Mouse (Mus musculus): Measurements from ENCODE around the gene Nop16. TPM values are rescaled to one million over a fixed set of nuclear protein-coding genes. Genes with fewer than 3 reads are reported as not detected.

Nop16 gene
- polyA plus RNA-seq, 1 experiment, result 16.1 TPM

DNA sequence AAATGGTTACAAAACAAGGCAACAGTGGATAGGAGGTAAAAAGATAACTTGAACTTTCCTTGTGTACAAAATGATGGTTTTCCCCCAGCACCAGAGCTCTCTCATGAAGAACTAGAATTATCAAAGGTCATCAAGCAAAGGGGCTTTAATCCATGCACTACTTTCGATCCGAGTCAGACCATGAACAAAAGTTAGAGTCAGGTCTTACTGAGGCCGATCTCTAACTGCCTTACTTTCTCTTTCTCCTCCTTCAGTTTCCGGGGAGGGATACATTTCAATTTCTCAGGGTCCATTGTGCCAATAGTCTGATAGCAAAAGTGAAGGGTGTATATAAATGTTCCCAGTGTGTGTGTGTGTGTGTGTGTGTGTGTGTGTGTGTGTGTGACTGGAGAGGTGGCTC lies 17.3 kb downstream of the Nop16 start:
- H3K27ac ChIP-seq (ENCODE audit: control insufficient read depth, insufficient read depth, low read depth, low read length, poor library complexity), result no peak overlapping the region
- TF ChIP-seq POLR2A (IDR thresholded peaks at IDR 0.05; ENCODE audit: borderline replicate concordance, control insufficient read depth, low read depth, low read length) (no peak), CTCF (IDR thresholded peaks at IDR 0.05; ENCODE audit: control insufficient read depth, insufficient read depth, low read length) (no peak)
- 79% methylated on average over 4 of the region's 4 CpGs for WGBS
- no peak overlapping the region for H3K4me3 ChIP-seq (replicated peaks; ENCODE audit: control insufficient read depth, low read depth, low read length)
- H3K4me1 ChIP-seq (ENCODE audit: control insufficient read depth, insufficient read depth, low read length), result peaks cover 4% of the 10 kb centered on the region

DNA sequence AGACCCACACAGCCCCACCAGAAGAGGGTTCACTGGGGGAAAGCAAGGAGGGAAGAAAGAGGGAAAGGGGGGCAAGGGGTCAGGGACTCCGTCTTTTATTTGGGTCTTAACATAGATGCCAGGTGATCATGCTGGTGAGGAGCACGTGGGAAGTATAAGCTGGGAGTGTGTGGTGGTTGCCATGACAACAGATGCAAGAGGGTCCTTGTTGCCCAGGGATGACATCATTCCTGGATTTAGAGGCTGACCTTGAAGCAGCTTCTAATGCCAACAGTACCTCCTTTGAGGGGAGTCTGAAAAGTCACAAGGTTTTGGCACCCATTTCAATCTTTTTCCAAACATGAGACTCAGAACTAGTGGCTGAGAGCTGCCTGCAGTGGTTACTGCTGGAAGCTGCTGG lies 18.3 kb downstream of the Nop16 start:
- WGBS, result 64% methylated on average over 2 of the region's 2 CpGs

DNA sequence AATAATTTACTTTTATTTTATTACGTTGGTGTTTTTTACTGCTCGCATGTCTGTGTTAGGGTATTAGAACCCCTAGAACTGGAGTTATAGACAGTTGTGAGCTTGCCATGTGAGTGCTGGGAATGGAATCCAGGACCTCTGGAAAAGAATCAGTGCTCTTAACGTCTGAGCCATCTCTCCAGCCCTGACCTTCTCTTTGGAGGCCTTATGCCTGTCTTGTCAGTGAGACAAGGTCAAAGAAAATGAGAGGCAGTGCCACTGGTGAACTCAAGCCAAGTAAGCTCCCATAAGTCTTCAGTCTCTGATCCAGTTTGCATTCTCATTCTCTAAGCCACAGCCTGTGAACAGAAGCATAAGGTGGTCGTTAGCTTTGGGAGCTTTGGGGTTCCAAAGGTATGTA lies 19.2 kb downstream of the Nop16 start:
- Histone ChIP-seq H3K4me1 (ENCODE audit: control insufficient read depth, insufficient read depth, low read length) (peaks cover 3% of the 10 kb centered on the region; the same call in 1 of the 2 replicates), H3K4me3 (replicated peaks; ENCODE audit: control insufficient read depth, low read depth, low read length) (no peak overlapping the region), H3K27ac (ENCODE audit: control insufficient read depth, insufficient read depth, low read depth, low read length, poor library complexity) (no peak overlapping the region)
- TF ChIP-seq CTCF (IDR thresholded peaks at IDR 0.05; ENCODE audit: control insufficient read depth, insufficient read depth, low read length) (no peak), POLR2A (IDR thresholded peaks at IDR 0.05; ENCODE audit: borderline replicate concordance, control insufficient read depth, low read depth, low read length) (no peak)
- 73% methylated on average over 4 of the region's 4 CpGs for WGBS

More for the DNA sequence above, 18.3 kb downstream of the Nop16 start:
- TF ChIP-seq CTCF (IDR thresholded peaks at IDR 0.05; ENCODE audit: control insufficient read depth, insufficient read depth, low read length) (no peak), POLR2A (IDR thresholded peaks at IDR 0.05; ENCODE audit: borderline replicate concordance, control insufficient read depth, low read depth, low read length) (no peak)
- no peak overlapping the region for H3K4me3 ChIP-seq (replicated peaks; ENCODE audit: control insufficient read depth, low read depth, low read length)
- peaks cover 3% of the 10 kb centered on the region; the same call in 1 of the 2 replicates for H3K4me1 ChIP-seq (ENCODE audit: control insufficient read depth, insufficient read depth, low read length)
- no peak overlapping the region for H3K27ac ChIP-seq (ENCODE audit: control insufficient read depth, insufficient read depth, low read depth, low read length, poor library complexity)

DNA sequence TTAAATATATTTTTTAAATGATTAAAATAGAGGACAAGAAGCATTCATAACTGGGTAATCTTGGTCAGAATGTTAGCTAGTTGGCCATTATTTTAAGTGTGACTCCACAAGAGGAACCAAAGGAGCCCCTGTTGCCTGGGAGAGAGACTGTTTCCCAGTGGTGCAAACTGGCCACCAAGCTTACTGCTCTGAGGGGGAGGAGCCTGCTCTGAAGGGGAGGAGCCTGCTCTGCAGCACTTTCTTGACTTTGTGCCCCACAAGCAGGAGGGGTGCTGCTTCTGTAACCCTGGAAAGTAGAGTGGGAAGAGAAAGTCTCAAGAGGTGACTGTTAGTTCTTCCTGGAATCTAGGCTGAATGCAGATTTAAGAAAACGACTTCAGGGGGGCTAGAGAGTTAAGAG lies 20.6 kb downstream of the Nop16 start:
- H3K27ac ChIP-seq (ENCODE audit: control insufficient read depth, insufficient read depth, low read depth, low read length, poor library complexity), result no peak overlapping the region
- H3K4me1 ChIP-seq (ENCODE audit: control insufficient read depth, insufficient read depth, low read length), result no peaks in the 10 kb centered on the region
- no peak overlapping the region for H3K4me3 ChIP-seq (replicated peaks; ENCODE audit: control insufficient read depth, low read depth, low read length)
- 65% methylated on average over 1 of the region's 1 CpGs for WGBS
- TF ChIP-seq CTCF (IDR thresholded peaks at IDR 0.05; ENCODE audit: control insufficient read depth, insufficient read depth, low read length) (no peak), POLR2A (IDR thresholded peaks at IDR 0.05; ENCODE audit: borderline replicate concordance, control insufficient read depth, low read depth, low read length) (no peak)

DNA sequence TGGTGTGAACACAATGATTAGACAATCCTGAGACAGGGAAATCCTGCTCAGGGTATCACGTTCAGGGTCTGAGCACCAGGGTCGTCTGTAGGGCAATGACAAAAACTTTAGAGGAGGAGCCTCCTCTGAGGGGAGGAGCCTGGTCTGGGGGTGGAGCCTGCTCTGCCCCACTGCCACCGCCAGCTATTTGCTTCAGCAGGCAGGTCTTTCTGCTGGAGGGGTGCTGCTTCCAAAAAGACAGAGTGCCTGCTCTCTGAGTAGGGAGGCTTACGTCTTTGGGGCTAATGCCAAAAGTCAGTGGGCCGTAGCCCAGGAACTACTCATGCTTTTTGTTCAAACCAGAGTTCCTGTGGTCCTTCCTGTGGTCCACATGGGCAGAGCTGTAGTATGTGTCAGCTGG lies 21.5 kb downstream of the Nop16 start:
- Histone ChIP-seq H3K4me3 (replicated peaks; ENCODE audit: control insufficient read depth, low read depth, low read length) (no peak overlapping the region), H3K27ac (ENCODE audit: control insufficient read depth, insufficient read depth, low read depth, low read length, poor library complexity) (no peak overlapping the region), H3K4me1 (ENCODE audit: control insufficient read depth, insufficient read depth, low read length) (no peaks in the 10 kb centered on the region)
- no peak for TF ChIP-seq POLR2A (IDR thresholded peaks at IDR 0.05; ENCODE audit: borderline replicate concordance, control insufficient read depth, low read depth, low read length)
- no peak for TF ChIP-seq CTCF (IDR thresholded peaks at IDR 0.05; ENCODE audit: control insufficient read depth, insufficient read depth, low read length)
- 27% methylated on average over 5 of the region's 5 CpGs for WGBS

DNA sequence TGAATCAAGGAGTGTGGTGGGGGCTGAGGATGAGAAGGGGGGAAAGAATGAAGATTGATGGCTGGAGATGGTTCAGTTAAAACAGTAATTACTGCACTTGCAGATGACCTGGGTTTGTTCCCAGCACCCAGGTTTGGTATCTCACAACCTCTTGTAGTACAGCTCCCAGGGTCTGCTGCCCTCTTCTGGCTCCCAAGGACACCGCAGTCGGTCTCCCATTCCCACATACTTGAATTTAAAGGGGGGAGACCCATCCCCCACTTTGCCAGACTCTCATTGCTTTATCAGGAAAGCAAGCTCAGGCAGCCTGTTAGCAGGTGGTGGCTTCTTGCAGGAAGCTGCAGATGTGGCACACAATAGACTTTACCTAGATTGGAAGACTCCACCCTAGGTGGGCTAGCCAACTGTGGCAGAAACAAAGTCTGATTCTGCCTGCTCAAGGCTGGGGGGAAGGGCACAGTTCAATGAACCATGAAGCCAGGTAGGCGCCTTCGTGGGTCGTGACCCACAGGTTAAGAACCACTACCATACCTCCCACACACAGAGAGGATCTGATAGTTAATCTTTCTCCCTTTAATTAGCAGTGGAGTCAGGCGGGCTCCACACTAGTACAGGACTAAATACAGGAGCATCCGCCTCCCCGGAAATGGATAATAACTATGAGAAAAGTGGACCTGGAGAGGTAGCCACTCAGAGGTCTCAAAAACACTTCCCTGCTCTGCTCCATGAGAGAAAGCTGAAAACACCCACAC lies 24.1 kb downstream of the Nop16 start:
- 61% methylated on average over 8 of the region's 8 CpGs for WGBS
- H3K4me3 ChIP-seq (replicated peaks; ENCODE audit: control insufficient read depth, low read depth, low read length), result peak overlapping the region; percentile 72
- TF ChIP-seq CTCF (IDR thresholded peaks at IDR 0.05; ENCODE audit: control insufficient read depth, insufficient read depth, low read length) (peak; percentile 63), POLR2A (IDR thresholded peaks at IDR 0.05; ENCODE audit: borderline replicate concordance, control insufficient read depth, low read depth, low read length) (no peak)
- H3K27ac ChIP-seq (ENCODE audit: control insufficient read depth, insufficient read depth, low read depth, low read length, poor library complexity), result no peak overlapping the region
- H3K4me1 ChIP-seq (ENCODE audit: control insufficient read depth, insufficient read depth, low read length), result no peaks in the 10 kb centered on the region; the same call in 1 of the 2 replicates

DNA sequence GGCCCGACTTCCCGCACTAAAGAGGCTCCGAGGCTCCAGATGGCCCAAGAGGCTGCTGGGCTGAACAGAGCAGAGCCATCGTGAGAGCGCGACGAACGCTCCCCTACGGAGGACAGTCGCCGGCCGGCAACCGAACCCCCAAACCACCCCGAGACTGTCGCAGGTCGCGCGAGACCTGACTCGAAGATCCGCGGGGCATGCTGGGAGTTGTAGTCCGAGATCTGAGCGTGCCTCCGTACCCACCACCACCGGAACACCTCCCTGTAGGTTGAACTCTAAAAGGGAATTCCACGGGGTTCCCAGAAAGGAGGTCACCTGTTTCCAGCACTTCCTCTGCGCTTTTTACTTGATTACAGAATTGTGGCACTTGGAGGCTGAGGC lies 24.7 kb downstream of the Nop16 start, which contains the start of gene 4833439L19Rik:
4833439L19Rik (minus strand) TSS at position 235 of the 381 bp plus-strand sequence.
- H3K27ac ChIP-seq (ENCODE audit: control insufficient read depth, insufficient read depth, low read depth, low read length, poor library complexity), result peak within 1 kb of the TSS; percentile 40
- under 1% methylated on average over 27 of the region's 27 CpGs for WGBS
- H3K4me1 ChIP-seq (ENCODE audit: control insufficient read depth, insufficient read depth, low read length), result no peaks in the 10 kb centered on the region; the same call in 1 of the 2 replicates

DNA sequence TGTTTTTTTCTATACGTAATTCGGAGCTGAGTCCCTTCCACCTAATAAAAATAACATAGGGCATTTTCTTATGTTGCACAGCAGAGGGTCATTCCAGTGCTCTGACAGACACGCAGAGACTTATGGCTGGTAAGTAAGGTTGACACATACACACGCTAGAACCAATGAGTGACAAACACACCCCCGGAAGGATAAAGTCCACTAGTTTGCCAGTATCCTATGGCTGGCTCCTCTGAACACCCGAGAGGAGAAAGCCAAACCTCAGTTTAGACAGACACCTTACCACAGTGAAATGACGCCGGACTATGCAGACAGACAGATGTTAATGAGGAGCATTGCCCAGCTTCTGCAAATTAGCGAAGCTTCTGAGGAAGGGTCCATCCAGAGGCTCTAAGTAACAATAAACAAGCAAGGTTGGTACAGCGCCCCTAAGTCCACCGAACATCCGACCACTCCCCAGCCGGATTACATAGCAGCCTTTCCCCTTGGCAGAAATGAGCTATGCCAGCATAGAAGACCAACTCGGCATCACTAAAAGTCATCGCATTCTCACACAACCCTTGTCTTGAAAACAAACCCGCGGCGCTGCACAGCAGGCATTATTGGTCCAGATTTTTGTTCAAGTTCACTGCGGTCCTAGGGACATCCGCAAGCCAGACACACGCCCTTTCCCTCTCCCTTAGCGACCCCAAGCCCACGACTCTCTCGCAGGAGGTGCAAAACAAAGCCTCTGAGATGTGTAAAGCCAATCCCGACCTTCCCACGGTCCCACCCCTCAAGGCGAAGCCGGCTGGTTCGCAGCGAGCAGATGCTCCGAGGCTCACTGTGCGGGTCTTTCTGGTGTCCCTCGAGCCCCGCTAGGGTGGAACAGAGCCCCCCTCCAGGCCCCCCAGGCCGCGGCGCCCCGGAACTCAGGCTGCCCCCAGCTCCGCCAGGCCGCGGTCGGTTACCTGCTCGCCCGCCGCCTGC lies 25.4 kb downstream of the Nop16 start:
- peak overlapping the region; percentile 72 for H3K4me3 ChIP-seq (replicated peaks; ENCODE audit: control insufficient read depth, low read depth, low read length)
- TF ChIP-seq POLR2A (IDR thresholded peaks at IDR 0.05; ENCODE audit: borderline replicate concordance, control insufficient read depth, low read depth, low read length) (no peak), CTCF (IDR thresholded peaks at IDR 0.05; ENCODE audit: control insufficient read depth, insufficient read depth, low read length) (no peak)
- no peaks in the 10 kb centered on the region; the same call in 1 of the 2 replicates for H3K4me1 ChIP-seq (ENCODE audit: control insufficient read depth, insufficient read depth, low read length)
- 11% methylated on average over 45 of the region's 45 CpGs for WGBS
- H3K27ac ChIP-seq (ENCODE audit: control insufficient read depth, insufficient read depth, low read depth, low read length, poor library complexity), result peak overlapping the region; percentile 40

More for the DNA sequence above, 24.7 kb downstream of the Nop16 start, which contains the start of gene 4833439L19Rik:
- peak within 1 kb of the TSS; percentile 72 for H3K4me3 ChIP-seq (replicated peaks; ENCODE audit: control insufficient read depth, low read depth, low read length)
- TF ChIP-seq POLR2A (IDR thresholded peaks at IDR 0.05; ENCODE audit: borderline replicate concordance, control insufficient read depth, low read depth, low read length) (peak; percentile 94), CTCF (IDR thresholded peaks at IDR 0.05; ENCODE audit: control insufficient read depth, insufficient read depth, low read length) (no peak)

Measured in bone marrow, adult 2 months (tissue).